Mouse (Mus musculus): ENCODE results near the gene Clk4. TPM values are rescaled to one million over a fixed set of nuclear protein-coding genes. Genes with fewer than 3 reads are reported as not detected.

Clk4 gene
- polyA plus RNA-seq, 1 experiment from 2014 or later = 76.1 TPM

GRCm38 (mm10) chr11:51303981-51304553, 42.5 kb downstream of the Clk4 start:
- ATAC-seq = no peak
- in situ Hi-C loops (cut with MboI; ENCODE audit: low pct_unique_long_range_greater_than_20kb) = no loop called here
- H3K27me3 ChIP-seq = no peaks in the 10 kb centered on the region
- ChIA-PET POLR2A (no interaction called here), CTCF (no interaction called here)
- no peak for TF ChIP-seq CTCF (IDR thresholded peaks at IDR 0.05)
- no peak for DNase-seq (ENCODE audit: low read depth, low spot score)

- ATAC-seq = no peak
- in situ Hi-C loops (cut with MboI; ENCODE audit: low pct_unique_long_range_greater_than_20kb) = no loop called here
- ChIA-PET POLR2A (interaction anchor here (0.7 kb wide), 1 partner anchor 79 kb away, joined by 7 read pairs; no protein-coding TSS in a partner anchor), CTCF (no interaction called here)
- no peak for DNase-seq (ENCODE audit: low read depth, low spot score)
- TF ChIP-seq CTCF (IDR thresholded peaks at IDR 0.05) = no peak
- H3K27me3 ChIP-seq = no peaks in the 10 kb centered on the region
These were observed 46.8 kb downstream of the Clk4 start for GRCm38 (mm10) chr11:51308306-51308705.

GRCm38 (mm10) chr11:51311846-51312245, 50.3 kb downstream of the Clk4 start:
- TF ChIP-seq CTCF (IDR thresholded peaks at IDR 0.05) = no peak
- ATAC-seq = no peak
- DNase-seq (ENCODE audit: low read depth, low spot score) = no peak
- H3K27me3 ChIP-seq = no peaks in the 10 kb centered on the region
- POLR2A ChIA-PET = no interaction called here
- in situ Hi-C loops (cut with MboI; ENCODE audit: low pct_unique_long_range_greater_than_20kb) = no loop called here
- CTCF ChIA-PET = no interaction called here

GRCm38 (mm10) chr11:51315991-51316810, 54.7 kb downstream of the Clk4 start:
- ChIA-PET CTCF (no interaction called here), POLR2A (no interaction called here)
- no peaks in the 10 kb centered on the region for H3K27me3 ChIP-seq
- in situ Hi-C loops (cut with MboI; ENCODE audit: low pct_unique_long_range_greater_than_20kb) = no loop called here
- no peak for TF ChIP-seq CTCF (IDR thresholded peaks at IDR 0.05)
- ATAC-seq = no peak
- no peak for DNase-seq (ENCODE audit: low read depth, low spot score)

GRCm38 (mm10) chr11:51320609-51321008, 59.1 kb downstream of the Clk4 start:
- CTCF ChIA-PET = interaction anchor here (1.2 kb wide), 1 partner anchor 219 kb away, joined by 3 read pairs; no protein-coding TSS in a partner anchor
- no peaks in the 10 kb centered on the region for H3K27me3 ChIP-seq
- ATAC-seq (no peak), DNase-seq (ENCODE audit: low read depth, low spot score) (no peak)
- no peak for TF ChIP-seq CTCF (IDR thresholded peaks at IDR 0.05)
- in situ Hi-C loops (cut with MboI; ENCODE audit: low pct_unique_long_range_greater_than_20kb) = no loop called here
- POLR2A ChIA-PET = no interaction called here

- ChIA-PET POLR2A (interaction anchor here (0.6 kb wide), 1 partner anchor 210 kb away, joined by 3 read pairs; no protein-coding TSS in a partner anchor), CTCF (interaction anchor here (0.9 to 2.4 kb wide), 4 partner anchors 202 to 212 kb away, joined by 3 to 8 read pairs (median 5); no protein-coding TSS in a partner anchor)
- no peaks in the 10 kb centered on the region for H3K27me3 ChIP-seq
- ATAC-seq (no peak), DNase-seq (ENCODE audit: low read depth, low spot score) (no peak)
- TF ChIP-seq CTCF (IDR thresholded peaks at IDR 0.05) = peak; percentile 60
- in situ Hi-C loops (cut with MboI; ENCODE audit: low pct_unique_long_range_greater_than_20kb) = loop anchor here (5.0 kb wide), 1 partner anchor 200 kb away; no protein-coding TSS in a partner anchor
These were observed 65.4 kb downstream of the Clk4 start for GRCm38 (mm10) chr11:51326908-51327307.

GRCm38 (mm10) chr11:51328387-51328942, 66.9 kb downstream of the Clk4 start:
- in situ Hi-C loops (cut with MboI; ENCODE audit: low pct_unique_long_range_greater_than_20kb) = loop anchor here (5.0 kb wide), 1 partner anchor 199 kb away; no protein-coding TSS in a partner anchor
- peak; percentile 92 for ATAC-seq
- TF ChIP-seq CTCF (IDR thresholded peaks at IDR 0.05) = no peak
- peak; percentile 67 for DNase-seq (ENCODE audit: low read depth, low spot score)
- POLR2A ChIA-PET = no interaction called here
- H3K27me3 ChIP-seq = no peaks in the 10 kb centered on the region
- CTCF ChIA-PET = no interaction called here

- no peak for TF ChIP-seq CTCF (IDR thresholded peaks at IDR 0.05)
- CTCF ChIA-PET = interaction anchor here (1.0 kb wide), 1 partner anchor 11 kb away, joined by 3 read pairs; no protein-coding TSS in a partner anchor
- DNase-seq (ENCODE audit: low read depth, low spot score) (no peak), ATAC-seq (no peak)
- no peaks in the 10 kb centered on the region for H3K27me3 ChIP-seq
- in situ Hi-C loops (cut with MboI; ENCODE audit: low pct_unique_long_range_greater_than_20kb) = loop anchor here (5.0 kb wide), 1 partner anchor 197 kb away; no protein-coding TSS in a partner anchor
- POLR2A ChIA-PET = interaction anchor here (0.6 to 0.7 kb wide), 2 partner anchors 97 to 192 kb away, joined by 3 to 5 read pairs; no protein-coding TSS in a partner anchor
These were observed 68.5 kb downstream of the Clk4 start for GRCm38 (mm10) chr11:51329837-51330714.

Other genes with a start within 250 kb of the Clk4 start
- not detected for gene Olfr54, start 247.5 kb upstream of the Clk4 start, polyA plus RNA-seq (2021)
- gene Olfr1375, start 213.6 kb upstream of the Clk4 start, polyA plus RNA-seq (2021) = not detected
- 9.1 TPM for gene Zfp354a, start 202.5 kb upstream of the Clk4 start, polyA plus RNA-seq (2021)
- not detected for gene Gm12569, start 41.3 kb upstream of the Clk4 start, polyA plus RNA-seq (2021)
- gene BC049762, start 1.3 kb downstream of the Clk4 start, polyA plus RNA-seq (2021) = 0.10 TPM
- 3.5 TPM for gene Col23a1, start 28.2 kb downstream of the Clk4 start, polyA plus RNA-seq (2021)